Mouse (Mus musculus): Measurements from ENCODE around the gene Zfp428.
"Not testable (repeated sequence)": the region's sequence is repeated elsewhere in the genome, so short reads cannot be mapped to it uniquely, and the experiment has no call there.

Gene Zfp428

GRCm38 (mm10) chr7:24481474-24482207, 25.2 kb upstream of the Zfp428 start, which contains the start of gene Cadm4:
Gene Cadm4 (plus strand): TSS chr7:24482023.
- peak; percentile 94 for DNase-seq (ENCODE audit: low spot score)

GRCm38 (mm10) chr7:24482208-24483020, 24.4 kb upstream of the Zfp428 start:
- no peak for DNase-seq (ENCODE audit: low spot score)

- not testable (repeated sequence) for DNase-seq (ENCODE audit: low spot score)
These were observed 23.5 kb upstream of the Zfp428 start for GRCm38 (mm10) chr7:24483291-24483690.

GRCm38 (mm10) chr7:24485481-24485880, 21.3 kb upstream of the Zfp428 start:
- DNase-seq (ENCODE audit: low spot score): no peak

GRCm38 (mm10) chr7:24486654-24487130, 20.1 kb upstream of the Zfp428 start:
- no peak for DNase-seq (ENCODE audit: low spot score)

GRCm38 (mm10) chr7:24487403-24487802, 19.4 kb upstream of the Zfp428 start:
- no peak for DNase-seq (ENCODE audit: low spot score)

GRCm38 (mm10) chr7:24488303-24488702, 18.5 kb upstream of the Zfp428 start:
- no peak for DNase-seq (ENCODE audit: low spot score)

GRCm38 (mm10) chr7:24499856-24500577, 6.8 kb upstream of the Zfp428 start:
- DNase-seq (ENCODE audit: low spot score): peak; percentile 73

- DNase-seq (ENCODE audit: low spot score): peak; percentile 74
These were observed 5.9 kb upstream of the Zfp428 start for GRCm38 (mm10) chr7:24500929-24501328.

GRCm38 (mm10) chr7:24501492-24501891, 5.3 kb upstream of the Zfp428 start:
- peak; percentile 70 for DNase-seq (ENCODE audit: low spot score)

GRCm38 (mm10) chr7:24504004-24504403, 2.8 kb upstream of the Zfp428 start:
- no peak for DNase-seq (ENCODE audit: low spot score)

- DNase-seq (ENCODE audit: low spot score): no peak
These were observed 1.9 kb upstream of the Zfp428 start for GRCm38 (mm10) chr7:24504868-24505267.

- DNase-seq (ENCODE audit: low spot score): no peak
These were observed 1.2 kb upstream of the Zfp428 start for GRCm38 (mm10) chr7:24505447-24506064.

- DNase-seq (ENCODE audit: low spot score): no peak
These were observed 744 bp upstream of the Zfp428 start for GRCm38 (mm10) chr7:24506065-24506459.

- DNase-seq (ENCODE audit: low spot score): no peak
These were observed 349 bp upstream of the Zfp428 start for GRCm38 (mm10) chr7:24506476-24506837.

GRCm38 (mm10) chr7:24507726-24508114, 914 bp downstream of the Zfp428 start:
- DNase-seq (ENCODE audit: low spot score): no peak

- no peak for DNase-seq (ENCODE audit: low spot score)
These were observed 5.5 kb downstream of the Zfp428 start, which contains the start of gene AC161166.1 for GRCm38 (mm10) chr7:24512355-24512754. Gene AC161166.1 (minus strand): TSS chr7:24512455.

- not testable (repeated sequence) for DNase-seq (ENCODE audit: low spot score)
These were observed 9.5 kb downstream of the Zfp428 start for GRCm38 (mm10) chr7:24516319-24516718.

GRCm38 (mm10) chr7:24517077-24517476, 10.3 kb downstream of the Zfp428 start:
- DNase-seq (ENCODE audit: low spot score): no peak

- no peak for DNase-seq (ENCODE audit: low spot score)
These were observed 10.8 kb downstream of the Zfp428 start for GRCm38 (mm10) chr7:24517654-24518053.

- DNase-seq (ENCODE audit: low spot score): no peak
These were observed 12.3 kb downstream of the Zfp428 start for GRCm38 (mm10) chr7:24519130-24519529.

- not testable (repeated sequence) for DNase-seq (ENCODE audit: low spot score)
These were observed 13.2 kb downstream of the Zfp428 start for GRCm38 (mm10) chr7:24520054-24520453.
